Mouse (Mus musculus): ENCODE data around the gene B3gnt6. TPM values are rescaled to one million over a fixed set of nuclear protein-coding genes. Genes with fewer than 3 reads are reported as not detected.

Gene B3gnt6
- total and polyA plus RNA-seq, 2 experiments from 2014 or later = 0.19 to 0.63 TPM

GRCm38 (mm10) chr7:98177566-98177928, 21.7 kb downstream of the B3gnt6 start:
- WGBS = 10% methylated on average over 9 of the region's 9 CpGs
- H3K27me3 ChIP-seq (ENCODE audit: insufficient read depth, low read length) = no peaks in the 10 kb centered on the region
- H3K4me3 ChIP-seq (ENCODE audit: low read depth, low read length) = peak overlapping the region; percentile 73
- H3K4me1 ChIP-seq (ENCODE audit: insufficient read depth) = peaks cover 12% of the 10 kb centered on the region; the same call in 1 of the 2 replicates
- peak overlapping the region; percentile 71 for H3K4me2 ChIP-seq (ENCODE audit: low read depth)
- ATAC-seq (no peak), DNase-seq (no peak)
- peak overlapping the region; percentile 80 for H3K9ac ChIP-seq
- no peaks in the 10 kb centered on the region for H3K9me3 ChIP-seq (ENCODE audit: low read length)
- peak overlapping the region; percentile 35; the same call in 1 of the 2 replicates for H3K27ac ChIP-seq (ENCODE audit: low read depth, low read length)
- TF ChIP-seq CTCF (IDR thresholded peaks at IDR 0.05; ENCODE audit: low read depth) = no peak
- no peaks in the 10 kb centered on the region for H3K36me3 ChIP-seq (ENCODE audit: insufficient read depth)

DNA sequence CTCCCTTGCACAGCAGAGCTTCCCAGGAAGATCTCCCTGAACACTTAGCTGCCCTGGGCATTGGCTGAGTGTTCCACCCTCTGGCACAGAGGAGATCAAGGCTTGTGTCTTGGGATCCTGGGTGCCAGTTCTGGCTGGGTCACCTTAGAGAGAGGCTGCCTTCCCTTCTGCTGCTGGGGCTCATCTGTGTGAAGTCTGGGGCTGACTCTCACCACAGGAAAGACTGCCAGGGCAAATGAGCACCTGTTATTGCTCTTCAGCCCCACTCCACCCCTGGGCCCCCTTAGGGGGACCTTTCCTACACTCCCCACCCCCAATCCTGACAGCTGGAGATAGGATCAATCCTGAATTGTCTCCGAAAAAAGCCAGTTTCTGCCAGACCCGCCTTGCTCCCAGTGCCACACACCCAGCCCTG, 22.2 kb downstream of the B3gnt6 start:
- peak overlapping the region; percentile 80 for H3K9ac ChIP-seq
- WGBS = 58% methylated on average over 2 of the region's 2 CpGs
- no peak for TF ChIP-seq CTCF (IDR thresholded peaks at IDR 0.05; ENCODE audit: low read depth)
- peak overlapping the region; percentile 73 for H3K4me3 ChIP-seq (ENCODE audit: low read depth, low read length)
- peak overlapping the region; percentile 71 for H3K4me2 ChIP-seq (ENCODE audit: low read depth)
- ATAC-seq (no peak), DNase-seq (no peak)
- H3K9me3 ChIP-seq (ENCODE audit: low read length) = no peaks in the 10 kb centered on the region
- no peaks in the 10 kb centered on the region for H3K36me3 ChIP-seq (ENCODE audit: insufficient read depth)
- H3K27ac ChIP-seq (ENCODE audit: low read depth, low read length) = no peak overlapping the region
- no peaks in the 10 kb centered on the region for H3K27me3 ChIP-seq (ENCODE audit: insufficient read depth, low read length)
- peaks cover 12% of the 10 kb centered on the region; the same call in 1 of the 2 replicates for H3K4me1 ChIP-seq (ENCODE audit: insufficient read depth)

DNA sequence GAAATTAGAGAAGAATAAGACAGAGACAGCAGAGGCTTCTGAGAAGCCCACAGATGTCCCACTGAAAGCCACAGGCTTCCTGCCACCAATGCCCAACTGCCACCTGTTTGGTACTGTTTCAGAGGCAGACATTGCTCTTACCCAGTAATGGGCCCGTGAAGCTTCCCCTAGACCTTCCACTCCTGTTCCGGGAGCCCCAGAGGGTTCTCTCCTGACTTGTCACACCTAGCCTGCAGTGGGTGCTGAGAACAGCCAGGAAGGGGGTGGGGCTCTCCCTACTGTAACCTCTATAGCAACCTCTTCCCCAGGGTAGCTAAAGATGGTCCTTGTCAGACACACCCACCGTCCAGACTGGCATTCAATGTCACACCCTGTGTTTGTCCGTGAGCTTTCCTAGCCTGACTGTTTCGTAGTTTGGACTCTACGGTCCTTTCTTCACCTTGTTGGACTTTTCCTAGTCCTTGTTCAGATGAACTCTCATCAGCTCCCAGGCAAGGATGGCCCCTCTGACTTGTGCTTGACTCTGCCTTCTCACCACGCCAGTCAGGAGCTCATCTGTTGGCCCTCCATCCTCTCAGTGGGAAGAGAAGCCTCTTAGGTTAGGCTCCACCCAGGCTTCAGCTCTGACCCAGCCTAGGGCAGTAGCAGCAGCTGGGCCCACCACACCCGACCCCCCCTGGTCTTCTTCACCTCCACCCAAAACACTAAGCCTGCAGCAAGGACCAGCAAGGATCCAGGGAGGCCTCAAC, 22.8 kb downstream of the B3gnt6 start:
- H3K4me3 ChIP-seq (ENCODE audit: low read depth, low read length) = no peak overlapping the region
- H3K9ac ChIP-seq = peak overlapping the region; percentile 80; the same call in 1 of the 2 replicates
- no peak for TF ChIP-seq CTCF (IDR thresholded peaks at IDR 0.05; ENCODE audit: low read depth)
- H3K27ac ChIP-seq (ENCODE audit: low read depth, low read length) = no peak overlapping the region
- ATAC-seq = no peak
- H3K4me2 ChIP-seq (ENCODE audit: low read depth) = peak overlapping the region; percentile 71
- WGBS = 75% methylated on average over 8 of the region's 8 CpGs
- no peaks in the 10 kb centered on the region for H3K9me3 ChIP-seq (ENCODE audit: low read length)
- DNase-seq = no peak
- no peaks in the 10 kb centered on the region for H3K27me3 ChIP-seq (ENCODE audit: insufficient read depth, low read length)
- H3K36me3 ChIP-seq (ENCODE audit: insufficient read depth) = no peaks in the 10 kb centered on the region
- H3K4me1 ChIP-seq (ENCODE audit: insufficient read depth) = peaks cover 12% of the 10 kb centered on the region; the same call in 1 of the 2 replicates

- Histone ChIP-seq H3K9ac (no peak overlapping the region), H3K27ac (ENCODE audit: low read depth, low read length) (no peak overlapping the region), H3K9me3 (ENCODE audit: low read length) (no peaks in the 10 kb centered on the region), H3K4me1 (ENCODE audit: insufficient read depth) (peaks cover 12% of the 10 kb centered on the region; the same call in 1 of the 2 replicates), H3K27me3 (ENCODE audit: insufficient read depth, low read length) (no peaks in the 10 kb centered on the region), H3K4me2 (ENCODE audit: low read depth) (no peak overlapping the region), H3K36me3 (ENCODE audit: insufficient read depth) (no peaks in the 10 kb centered on the region), H3K4me3 (ENCODE audit: low read depth, low read length) (no peak overlapping the region)
- DNase-seq (no peak), ATAC-seq (no peak)
- no peak for TF ChIP-seq CTCF (IDR thresholded peaks at IDR 0.05; ENCODE audit: low read depth)
- 83% methylated on average over 4 of the region's 4 CpGs for WGBS
Observed at GRCm38 (mm10) chr7:98174883-98175755, 24.2 kb downstream of the B3gnt6 start.

DNA sequence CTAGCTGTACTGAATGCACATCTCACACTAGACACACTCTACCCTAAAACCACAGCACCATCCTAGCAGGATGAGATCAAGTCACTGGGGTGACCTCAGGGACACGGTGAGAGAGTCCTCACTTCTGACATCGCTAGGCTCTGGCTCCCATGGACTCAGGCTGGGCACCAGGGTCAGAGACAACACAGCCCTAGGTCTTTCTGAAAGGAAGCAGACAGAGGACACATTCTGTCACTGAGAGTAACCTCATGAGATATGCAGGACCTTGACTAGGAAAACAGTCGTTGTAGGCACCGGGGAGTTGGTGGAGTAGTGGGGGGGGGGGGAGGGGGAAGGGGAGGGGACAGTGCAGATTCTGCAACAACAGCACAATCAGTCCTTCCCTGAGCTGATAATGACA, 25.9 kb downstream of the B3gnt6 start:
- H3K36me3 ChIP-seq (ENCODE audit: insufficient read depth) = no peaks in the 10 kb centered on the region
- H3K9me3 ChIP-seq (ENCODE audit: low read length) = no peaks in the 10 kb centered on the region
- no peaks in the 10 kb centered on the region for H3K27me3 ChIP-seq (ENCODE audit: insufficient read depth, low read length)
- H3K4me2 ChIP-seq (ENCODE audit: low read depth) = no peak overlapping the region
- WGBS = 55% methylated on average over 4 of the region's 4 CpGs
- DNase-seq (no peak), ATAC-seq (no peak)
- TF ChIP-seq CTCF (IDR thresholded peaks at IDR 0.05; ENCODE audit: low read depth) = no peak
- no peak overlapping the region for H3K9ac ChIP-seq
- peaks cover 7% of the 10 kb centered on the region; the same call in 1 of the 2 replicates for H3K4me1 ChIP-seq (ENCODE audit: insufficient read depth)
- no peak overlapping the region for H3K27ac ChIP-seq (ENCODE audit: low read depth, low read length)
- no peak overlapping the region for H3K4me3 ChIP-seq (ENCODE audit: low read depth, low read length)

DNA sequence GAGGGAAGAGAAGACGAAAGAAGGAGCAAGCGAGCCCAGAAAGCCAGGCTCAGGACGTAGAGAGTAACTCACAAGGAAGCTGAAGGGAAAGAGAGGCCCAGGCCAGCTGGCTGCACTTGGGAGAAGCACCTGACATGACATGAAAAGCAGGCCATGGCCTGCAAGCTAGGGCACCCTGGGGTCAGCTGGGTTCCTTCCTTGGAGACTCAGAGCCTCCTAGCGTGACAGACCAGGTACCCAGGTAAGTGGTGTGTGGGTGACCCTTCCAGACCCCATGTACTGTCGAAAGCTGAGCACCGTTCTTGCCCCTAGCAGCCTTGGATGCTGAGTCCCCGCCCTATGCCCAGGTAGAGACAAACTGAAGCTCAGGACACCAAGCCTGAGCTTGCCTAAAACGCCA, 26.6 kb downstream of the B3gnt6 start:
- Histone ChIP-seq H3K9ac (no peak overlapping the region), H3K36me3 (ENCODE audit: insufficient read depth) (no peaks in the 10 kb centered on the region), H3K4me2 (ENCODE audit: low read depth) (no peak overlapping the region), H3K4me1 (ENCODE audit: insufficient read depth) (0 out of 2 replicates have a peak, but pooled peaks cover 6% of the 10 kb centered on the region), H3K4me3 (ENCODE audit: low read depth, low read length) (no peak overlapping the region), H3K27me3 (ENCODE audit: insufficient read depth, low read length) (no peaks in the 10 kb centered on the region), H3K27ac (ENCODE audit: low read depth, low read length) (no peak overlapping the region), H3K9me3 (ENCODE audit: low read length) (no peaks in the 10 kb centered on the region)
- no peak for TF ChIP-seq CTCF (IDR thresholded peaks at IDR 0.05; ENCODE audit: low read depth)
- DNase-seq (no peak), ATAC-seq (no peak)
- WGBS = 83% methylated on average over 8 of the region's 8 CpGs
